Mouse (Mus musculus): ENCODE measurements around the gene Prkce. TPM values are rescaled to one million over a fixed set of nuclear protein-coding genes. Genes with fewer than 3 reads are reported as not detected.
A peak's percentile ranks its signal among the peaks of the same experiment; 100 is the strongest.

Prkce gene
- polyA plus RNA-seq, 1 experiment from 2014 or later = 6.8 TPM

DNA sequence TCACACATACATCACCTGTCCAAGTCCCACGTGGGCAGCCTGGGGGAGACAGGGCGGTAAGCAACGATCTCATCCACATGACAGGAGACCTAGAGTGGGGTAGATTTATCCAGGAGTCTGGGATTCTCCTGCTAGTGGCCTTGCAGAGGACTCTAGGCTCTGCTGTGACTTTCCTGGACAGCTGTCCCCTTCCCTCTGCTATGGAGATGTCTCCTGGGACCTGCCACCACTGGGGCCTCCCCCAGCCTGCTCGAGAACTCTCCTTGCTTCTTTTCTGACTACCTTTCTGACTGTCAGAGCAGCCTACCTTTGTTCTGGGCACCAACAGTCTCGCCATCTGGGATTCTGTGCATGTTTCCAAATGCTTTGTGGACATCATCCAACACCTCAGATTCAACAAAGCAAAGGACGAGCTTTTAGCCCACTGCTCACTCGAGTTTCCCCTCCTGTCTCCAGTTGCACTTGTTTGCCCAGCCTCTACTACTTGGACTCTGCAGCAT lies 82.9 kb downstream of the Prkce start:
- WGBS = 71% methylated on average over 7 of the region's 7 CpGs
- Histone ChIP-seq H3K9ac (no peak overlapping the region), H3K9me3 (replicated peaks) (0 out of 2 replicates have a peak, but pooled peaks cover 4% of the 10 kb centered on the region), H3K27me3 (no peaks in the 10 kb centered on the region), H3K4me3 (replicated peaks) (no peak overlapping the region), H3K36me3 (no peaks in the 10 kb centered on the region), H3K4me2 (no peak overlapping the region), H3K4me1 (0 out of 2 replicates have a peak, but pooled peaks cover 5% of the 10 kb centered on the region), H3K27ac (no peak overlapping the region)
- no peak for ATAC-seq (replicated peaks; ENCODE audit: low FRiP score)

- Histone ChIP-seq H3K36me3 (no peaks in the 10 kb centered on the region), H3K4me3 (replicated peaks) (no peak overlapping the region), H3K27ac (no peak overlapping the region), H3K27me3 (no peaks in the 10 kb centered on the region), H3K4me1 (0 out of 2 replicates have a peak, but pooled peaks cover 6% of the 10 kb centered on the region), H3K4me2 (no peak overlapping the region), H3K9ac (no peak overlapping the region), H3K9me3 (replicated peaks) (0 out of 2 replicates have a peak, but pooled peaks cover 4% of the 10 kb centered on the region)
- WGBS = 90% methylated on average over 9 of the region's 9 CpGs
- ATAC-seq (replicated peaks; ENCODE audit: low FRiP score) = no peak
Observed at GRCm38 (mm10) chr17:86253884-86254283, 86.3 kb downstream of the Prkce start.

DNA sequence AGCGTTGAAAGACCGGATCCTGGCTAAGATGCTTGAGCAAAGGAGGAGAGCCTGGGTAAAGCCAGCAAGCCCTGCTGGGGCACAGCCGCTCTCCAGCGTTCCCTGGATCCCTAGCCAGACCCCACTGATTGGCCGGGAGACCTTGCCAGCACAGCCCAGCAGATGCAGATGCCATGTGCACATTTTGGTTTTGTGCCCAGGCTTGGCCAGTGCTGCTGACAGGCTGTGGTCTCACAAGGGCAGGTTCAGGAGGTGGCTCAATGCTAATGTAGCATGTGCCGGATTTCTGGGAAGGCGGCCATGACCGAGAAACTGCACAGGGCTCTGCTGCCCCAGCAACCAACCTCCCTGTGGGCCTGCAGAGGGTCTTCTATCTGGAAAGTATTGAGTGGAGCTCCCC lies 86.7 kb downstream of the Prkce start:
- 95% methylated on average over 8 of the region's 8 CpGs for WGBS
- no peak overlapping the region for H3K4me2 ChIP-seq
- 0 out of 2 replicates have a peak, but pooled peaks cover 7% of the 10 kb centered on the region for H3K4me1 ChIP-seq
- H3K27ac ChIP-seq = no peak overlapping the region
- no peak overlapping the region for H3K9ac ChIP-seq
- no peak for ATAC-seq (replicated peaks; ENCODE audit: low FRiP score)
- no peaks in the 10 kb centered on the region for H3K27me3 ChIP-seq
- no peak overlapping the region for H3K4me3 ChIP-seq (replicated peaks)
- no peaks in the 10 kb centered on the region for H3K36me3 ChIP-seq
- 0 out of 2 replicates have a peak, but pooled peaks cover 4% of the 10 kb centered on the region for H3K9me3 ChIP-seq (replicated peaks)

GRCm38 (mm10) chr17:86254978-86255377 lies 87.4 kb downstream of the Prkce start:
- H3K4me2 ChIP-seq = no peak overlapping the region
- H3K9ac ChIP-seq = no peak overlapping the region
- H3K36me3 ChIP-seq = no peaks in the 10 kb centered on the region
- no peak overlapping the region for H3K4me3 ChIP-seq (replicated peaks)
- H3K27me3 ChIP-seq = no peaks in the 10 kb centered on the region
- H3K27ac ChIP-seq = no peak overlapping the region
- no peak for ATAC-seq (replicated peaks; ENCODE audit: low FRiP score)
- peaks cover 4% of the 10 kb centered on the region; the same call in 1 of the 2 replicates for H3K4me1 ChIP-seq
- H3K9me3 ChIP-seq (replicated peaks) = 0 out of 2 replicates have a peak, but pooled peaks cover 4% of the 10 kb centered on the region
- 98% methylated on average over 6 of the region's 6 CpGs for WGBS

DNA sequence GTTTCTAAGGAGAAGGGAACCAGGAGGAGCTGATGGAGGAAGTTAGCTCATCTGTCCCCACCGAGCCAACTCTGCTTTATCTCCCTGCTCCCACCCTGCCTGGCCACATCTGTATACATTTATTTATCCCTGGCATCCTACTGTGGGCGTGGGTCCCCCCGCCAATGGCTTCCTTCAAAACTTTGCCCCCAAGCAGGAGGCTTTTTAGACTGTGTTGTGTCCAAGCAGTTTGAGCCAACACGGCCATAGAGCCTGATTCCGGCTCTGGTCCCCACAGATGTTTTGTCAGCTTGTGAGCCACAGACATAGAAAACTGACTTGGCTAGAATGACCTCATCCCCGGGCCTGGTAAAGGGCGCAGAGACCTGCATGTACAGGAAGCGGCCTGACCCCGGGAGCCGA lies 89.1 kb downstream of the Prkce start:
- Histone ChIP-seq H3K4me3 (replicated peaks) (no peak overlapping the region), H3K9ac (no peak overlapping the region), H3K27ac (0 out of 2 replicates have a peak overlapping the region, but pooled peaks have one; percentile 41), H3K27me3 (no peaks in the 10 kb centered on the region), H3K4me1 (peaks cover 18% of the 10 kb centered on the region), H3K4me2 (no peak overlapping the region), H3K36me3 (no peaks in the 10 kb centered on the region), H3K9me3 (replicated peaks) (0 out of 2 replicates have a peak, but pooled peaks cover 4% of the 10 kb centered on the region)
- WGBS = 61% methylated on average over 10 of the region's 10 CpGs
- no peak for ATAC-seq (replicated peaks; ENCODE audit: low FRiP score)

GRCm38 (mm10) chr17:86261067-86261466 lies 93.5 kb downstream of the Prkce start:
- no peaks in the 10 kb centered on the region for H3K9me3 ChIP-seq (replicated peaks)
- H3K4me3 ChIP-seq (replicated peaks) = no peak overlapping the region
- H3K4me1 ChIP-seq = peaks cover 23% of the 10 kb centered on the region
- WGBS = 31% methylated on average over 8 of the region's 8 CpGs
- H3K4me2 ChIP-seq = no peak overlapping the region
- no peaks in the 10 kb centered on the region for H3K27me3 ChIP-seq
- H3K27ac ChIP-seq = no peak overlapping the region
- H3K9ac ChIP-seq = no peak overlapping the region
- no peaks in the 10 kb centered on the region for H3K36me3 ChIP-seq
- ATAC-seq (replicated peaks; ENCODE audit: low FRiP score) = no peak

- ATAC-seq (replicated peaks; ENCODE audit: low FRiP score) = no peak
Observed at GRCm38 (mm10) chr17:86263985-86264649, 96.5 kb downstream of the Prkce start.

GRCm38 (mm10) chr17:86266051-86266450 lies 98.5 kb downstream of the Prkce start:
- no peaks in the 10 kb centered on the region for H3K27me3 ChIP-seq
- no peak overlapping the region for H3K9ac ChIP-seq
- no peaks in the 10 kb centered on the region for H3K9me3 ChIP-seq (replicated peaks)
- H3K4me2 ChIP-seq = no peak overlapping the region
- WGBS = 88% methylated on average over 6 of the region's 6 CpGs
- H3K36me3 ChIP-seq = no peaks in the 10 kb centered on the region
- no peak overlapping the region for H3K27ac ChIP-seq
- peaks cover 41% of the 10 kb centered on the region for H3K4me1 ChIP-seq
- no peak for ATAC-seq (replicated peaks; ENCODE audit: low FRiP score)
- no peak overlapping the region for H3K4me3 ChIP-seq (replicated peaks)

More at GRCm38 (mm10) chr17:86263985-86264649, 96.5 kb downstream of the Prkce start:
- Histone ChIP-seq H3K4me1 (peaks cover 37% of the 10 kb centered on the region), H3K27ac (no peak overlapping the region), H3K9ac (no peak overlapping the region), H3K9me3 (replicated peaks) (no peaks in the 10 kb centered on the region), H3K27me3 (no peaks in the 10 kb centered on the region), H3K4me2 (no peak overlapping the region), H3K36me3 (no peaks in the 10 kb centered on the region), H3K4me3 (replicated peaks) (no peak overlapping the region)
- WGBS = 74% methylated on average over 11 of the region's 11 CpGs

GRCm38 (mm10) chr17:86267126-86267760 lies 99.7 kb downstream of the Prkce start:
- H3K9ac ChIP-seq = no peak overlapping the region
- H3K27me3 ChIP-seq = no peaks in the 10 kb centered on the region
- WGBS = 59% methylated on average over 6 of the region's 6 CpGs
- no peak overlapping the region for H3K27ac ChIP-seq
- H3K36me3 ChIP-seq = no peaks in the 10 kb centered on the region
- H3K9me3 ChIP-seq (replicated peaks) = no peaks in the 10 kb centered on the region
- ATAC-seq (replicated peaks; ENCODE audit: low FRiP score) = no peak
- H3K4me3 ChIP-seq (replicated peaks) = no peak overlapping the region
- peaks cover 41% of the 10 kb centered on the region for H3K4me1 ChIP-seq
- H3K4me2 ChIP-seq = no peak overlapping the region

GRCm38 (mm10) chr17:86269639-86270038 lies 102.1 kb downstream of the Prkce start:
- 79% methylated on average over 8 of the region's 8 CpGs for WGBS
- no peaks in the 10 kb centered on the region for H3K27me3 ChIP-seq
- no peak for ATAC-seq (replicated peaks; ENCODE audit: low FRiP score)

GRCm38 (mm10) chr17:86270523-86270922 lies 102.9 kb downstream of the Prkce start:
- H3K27ac ChIP-seq = no peak overlapping the region
- H3K36me3 ChIP-seq = no peaks in the 10 kb centered on the region
- WGBS = 85% methylated on average over 13 of the region's 13 CpGs
- no peak overlapping the region for H3K4me3 ChIP-seq (replicated peaks)
- peaks cover 53% of the 10 kb centered on the region for H3K4me1 ChIP-seq
- H3K4me2 ChIP-seq = no peak overlapping the region
- ATAC-seq (replicated peaks; ENCODE audit: low FRiP score) = no peak
- H3K9ac ChIP-seq = no peak overlapping the region
- H3K27me3 ChIP-seq = no peaks in the 10 kb centered on the region
- H3K9me3 ChIP-seq (replicated peaks) = no peaks in the 10 kb centered on the region

More at GRCm38 (mm10) chr17:86269639-86270038, 102.1 kb downstream of the Prkce start:
- Histone ChIP-seq H3K4me3 (replicated peaks) (no peak overlapping the region), H3K4me2 (no peak overlapping the region), H3K27ac (no peak overlapping the region), H3K36me3 (no peaks in the 10 kb centered on the region), H3K4me1 (peaks cover 53% of the 10 kb centered on the region), H3K9ac (no peak overlapping the region), H3K9me3 (replicated peaks) (no peaks in the 10 kb centered on the region)

GRCm38 (mm10) chr17:86271277-86271676 lies 103.7 kb downstream of the Prkce start:
- Histone ChIP-seq H3K4me2 (no peak overlapping the region), H3K27ac (no peak overlapping the region), H3K9ac (no peak overlapping the region), H3K9me3 (replicated peaks) (no peaks in the 10 kb centered on the region), H3K4me1 (peaks cover 53% of the 10 kb centered on the region), H3K27me3 (no peaks in the 10 kb centered on the region), H3K4me3 (replicated peaks) (no peak overlapping the region), H3K36me3 (no peaks in the 10 kb centered on the region)
- 18% methylated on average over 4 of the region's 4 CpGs for WGBS
- no peak; the same call in 1 of the 2 replicates for ATAC-seq (replicated peaks; ENCODE audit: low FRiP score)

All from kidney, embryonic 15.5 days (tissue).